Mouse (Mus musculus) small intestine, adult 2 months (tissue): Measurements from ENCODE around the gene Mnt. TPM values are rescaled to one million over a fixed set of nuclear protein-coding genes. Genes with fewer than 3 reads are reported as not detected.
A peak's percentile ranks its signal among the peaks of the same experiment; 100 is the strongest.

Experiments
- H3K27ac ChIP-seq: fragments of 200-500 bp; 2 replicates; pipeline ENCODE4 v1.5.1; 2012; ENCODE audit warnings: low read depth, low read length, control low read depth, inconsistent platforms; ENCODE audit not compliant: insufficient read depth
- H3K27me3 ChIP-seq: fragments of 200-500 bp; 2 replicates; pipeline ENCODE4 v1.6.1; 2012; ENCODE audit warnings: mild to moderate bottlenecking, moderate library complexity, low read length, inconsistent platforms; ENCODE audit not compliant: control insufficient read depth, insufficient read depth
- H3K36me3 ChIP-seq: fragments of 200-500 bp; 2 replicates; pipeline ENCODE4 v1.6.1; 2012; ENCODE audit warnings: mild to moderate bottlenecking, low read length, control low read depth, inconsistent platforms; ENCODE audit not compliant: control insufficient read depth, insufficient read depth
- H3K4me1 ChIP-seq: fragments of 200-500 bp; 2 replicates; pipeline ENCODE4 v1.6.1; 2012; ENCODE audit warnings: low read length, inconsistent platforms, mixed read lengths; ENCODE audit not compliant: control insufficient read depth, insufficient read depth, insufficient read length
- H3K4me3 ChIP-seq: fragments of 200-500 bp; 2 replicates; pipeline ENCODE4 v1.5.1; 2012; ENCODE audit warnings: low read depth, mild to moderate bottlenecking, control low read depth, inconsistent platforms, low read length, moderate library complexity
- CTCF ChIP-seq: fragments of 200-500 bp; IDR thresholded peaks from 2 replicates; pipeline ENCODE4 v1.5.1; 2012; ENCODE audit warnings: low read depth, mild to moderate bottlenecking, control low read depth, inconsistent platforms, low read length, moderate library complexity, mixed read lengths; ENCODE audit not compliant: insufficient replicate concordance, insufficient read length; ENCODE audit errors: extremely low read depth
- POLR2A ChIP-seq: fragments of 200-500 bp; IDR thresholded peaks from 2 replicates; pipeline ENCODE4 v1.6.1; 2012; ENCODE audit warnings: low read depth, mild to moderate bottlenecking, control low read depth, inconsistent platforms, low read length, moderate library complexity
- WGBS: fragments of 180-500 bp; shearing (Covaris S2); methylation state at CpG from one replicate; pipeline ENCODE4 v1.1.7; 2018; 5-methylcytosine and 5-hydroxymethylcytosine counted together
- polyA plus RNA-seq: library from polyadenylated mRNA; depleted of rRNA; stranded (reverse); fragments of >200 nt; gene quantifications from 2 replicates; pipeline ENCODE4 v1.2.3, GENCODE M21; 2012

The Mnt gene
- polyA plus RNA-seq, 1 experiment = 23.6 TPM

GRCm38 (mm10) chr11:74847919-74848521 is 17.3 kb downstream of the Mnt start:
- 5% methylated on average over 13 of the region's 13 CpGs for WGBS
- no peak overlapping the region for H3K27ac ChIP-seq

GRCm38 (mm10) chr11:74850998-74851661 is 20.4 kb downstream of the Mnt start:
- Histone ChIP-seq H3K36me3 (peaks cover 1% of the 10 kb centered on the region; the same call in 1 of the 2 replicates), H3K4me1 (peaks cover 2% of the 10 kb centered on the region; the same call in 1 of the 2 replicates), H3K27ac (no peak overlapping the region), H3K4me3 (no peak overlapping the region), H3K27me3 (no peaks in the 10 kb centered on the region)
- no peak for TF ChIP-seq CTCF
- TF ChIP-seq POLR2A = no peak
- 90% methylated on average over 14 of the region's 14 CpGs for WGBS

More at GRCm38 (mm10) chr11:74847919-74848521, 17.3 kb downstream of the Mnt start:
- peak; percentile 88; the same call in 1 of the 2 replicates for TF ChIP-seq CTCF
- no peak for TF ChIP-seq POLR2A
- Histone ChIP-seq H3K27me3 (no peaks in the 10 kb centered on the region), H3K4me1 (peaks cover 2% of the 10 kb centered on the region; the same call in 1 of the 2 replicates), H3K4me3 (peak overlapping the region; percentile 32), H3K36me3 (peaks cover 8% of the 10 kb centered on the region)

- no peak overlapping the region for H3K27ac ChIP-seq
- WGBS = 83% methylated on average over 9 of the region's 9 CpGs
- TF ChIP-seq POLR2A (no peak), CTCF (no peak)
Measured at GRCm38 (mm10) chr11:74857756-74858155, 27.0 kb downstream of the Mnt start.

GRCm38 (mm10) chr11:74862129-74862528 is 31.4 kb downstream of the Mnt start:
- H3K4me1 ChIP-seq = peaks cover 7% of the 10 kb centered on the region; the same call in 1 of the 2 replicates
- H3K27ac ChIP-seq = no peak overlapping the region
- no peak for TF ChIP-seq CTCF
- TF ChIP-seq POLR2A = no peak
- 78% methylated on average over 5 of the region's 5 CpGs for WGBS
- no peak overlapping the region for H3K4me3 ChIP-seq
- H3K36me3 ChIP-seq = peaks cover 1% of the 10 kb centered on the region; the same call in 1 of the 2 replicates
- no peaks in the 10 kb centered on the region for H3K27me3 ChIP-seq

More at GRCm38 (mm10) chr11:74857756-74858155, 27.0 kb downstream of the Mnt start:
- Histone ChIP-seq H3K4me3 (no peak overlapping the region), H3K4me1 (no peaks in the 10 kb centered on the region), H3K36me3 (peaks cover 1% of the 10 kb centered on the region; the same call in 1 of the 2 replicates), H3K27me3 (no peaks in the 10 kb centered on the region)

- H3K36me3 ChIP-seq = peaks cover 1% of the 10 kb centered on the region; the same call in 1 of the 2 replicates
- TF ChIP-seq POLR2A (no peak), CTCF (peak; percentile 39; the same call in 1 of the 2 replicates)
- H3K4me1 ChIP-seq = peaks cover 7% of the 10 kb centered on the region; the same call in 1 of the 2 replicates
- no peaks in the 10 kb centered on the region for H3K27me3 ChIP-seq
- H3K4me3 ChIP-seq = no peak overlapping the region
- 49% methylated on average over 11 of the region's 11 CpGs for WGBS
- no peak overlapping the region for H3K27ac ChIP-seq
Measured at GRCm38 (mm10) chr11:74863471-74863870, 32.8 kb downstream of the Mnt start.

GRCm38 (mm10) chr11:74864421-74864820 is 33.7 kb downstream of the Mnt start:
- no peak overlapping the region for H3K27ac ChIP-seq
- H3K27me3 ChIP-seq = no peaks in the 10 kb centered on the region
- no peak for TF ChIP-seq POLR2A
- TF ChIP-seq CTCF = no peak
- 95% methylated on average over 9 of the region's 9 CpGs for WGBS
- no peak overlapping the region for H3K4me3 ChIP-seq
- no peaks in the 10 kb centered on the region; the same call in 1 of the 2 replicates for H3K36me3 ChIP-seq
- peaks cover 7% of the 10 kb centered on the region; the same call in 1 of the 2 replicates for H3K4me1 ChIP-seq

- Histone ChIP-seq H3K36me3 (no peaks in the 10 kb centered on the region; the same call in 1 of the 2 replicates), H3K4me3 (no peak overlapping the region), H3K27me3 (no peaks in the 10 kb centered on the region), H3K4me1 (peaks cover 7% of the 10 kb centered on the region; the same call in 1 of the 2 replicates), H3K27ac (no peak overlapping the region)
- TF ChIP-seq POLR2A (no peak), CTCF (no peak)
- WGBS = 92% methylated on average over 9 of the region's 9 CpGs
Measured at GRCm38 (mm10) chr11:74865252-74865651, 34.5 kb downstream of the Mnt start.
